Mouse (Mus musculus): Measurements from ENCODE around the gene 1700003H04Rik. TPM values are rescaled to one million over a fixed set of nuclear protein-coding genes. Genes with fewer than 3 reads are reported as not detected.

1700003H04Rik gene
- not detected in 2 replicates for total RNA-seq (2017)

DNA sequence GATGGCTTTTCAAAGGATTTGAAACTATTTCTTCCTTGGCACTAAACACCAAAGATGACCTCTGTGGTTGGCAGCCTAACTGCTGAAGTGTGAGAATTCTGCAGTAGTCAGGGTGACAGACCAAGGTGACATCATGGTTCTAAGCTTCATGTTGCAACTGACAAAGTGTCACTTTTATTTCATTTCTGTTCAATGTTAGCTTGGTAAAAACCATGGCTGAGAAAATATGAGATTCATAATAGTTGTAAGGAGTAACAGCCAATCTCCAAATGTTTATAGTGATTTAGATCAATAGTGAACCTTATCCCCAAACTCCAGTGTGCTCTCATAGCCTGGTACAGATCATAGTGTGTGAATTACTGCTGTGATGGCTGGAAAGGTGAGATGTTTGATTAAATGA is at the start of gene 1700003H04Rik:
Gene 1700003H04Rik, minus strand, starts transcription at position 101 of the 400 bp plus-strand sequence.
- ATAC-seq (ENCODE audit: extremely low read depth, insufficient number of reproducible peaks, low FRiP score, poor library complexity, severe bottlenecking) = no peak

- no peak for ATAC-seq (ENCODE audit: extremely low read depth, insufficient number of reproducible peaks, low FRiP score, poor library complexity, severe bottlenecking)
Observed at GRCm38 (mm10) chr3:124623031-124623430, 42.1 kb upstream of the 1700003H04Rik start.

- ATAC-seq (ENCODE audit: extremely low read depth, insufficient number of reproducible peaks, low FRiP score, poor library complexity, severe bottlenecking) = no peak
Observed at GRCm38 (mm10) chr3:124613287-124613686, 32.4 kb upstream of the 1700003H04Rik start.

- no peak for ATAC-seq (ENCODE audit: extremely low read depth, insufficient number of reproducible peaks, low FRiP score, poor library complexity, severe bottlenecking)
Observed at GRCm38 (mm10) chr3:124609956-124610355, 29.1 kb upstream of the 1700003H04Rik start.

DNA sequence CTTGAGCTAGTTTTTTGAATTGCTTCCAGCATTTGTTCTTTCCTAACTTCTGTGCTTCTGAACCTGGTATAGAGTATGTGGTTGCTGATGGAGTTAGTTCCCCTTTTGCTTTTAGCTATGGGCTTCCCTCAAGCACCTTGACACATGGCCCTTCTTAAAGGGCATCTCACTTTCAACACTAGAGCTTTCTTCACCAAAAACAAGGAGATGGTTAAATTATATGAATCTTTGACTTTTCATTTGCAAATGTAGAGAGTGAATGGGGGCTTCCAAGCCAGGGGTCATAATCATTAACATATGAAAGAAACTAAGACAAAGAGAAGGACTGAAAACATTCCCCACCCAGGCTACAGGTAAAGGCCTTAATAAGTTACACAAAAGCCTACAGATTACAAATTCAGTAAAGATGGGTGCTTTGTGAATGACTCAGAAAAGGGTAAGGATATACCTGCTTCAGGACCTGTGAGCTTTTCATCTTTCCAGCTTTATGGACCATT is 25.2 kb upstream of the 1700003H04Rik start:
- ATAC-seq (ENCODE audit: extremely low read depth, insufficient number of reproducible peaks, low FRiP score, poor library complexity, severe bottlenecking) = no peak

DNA sequence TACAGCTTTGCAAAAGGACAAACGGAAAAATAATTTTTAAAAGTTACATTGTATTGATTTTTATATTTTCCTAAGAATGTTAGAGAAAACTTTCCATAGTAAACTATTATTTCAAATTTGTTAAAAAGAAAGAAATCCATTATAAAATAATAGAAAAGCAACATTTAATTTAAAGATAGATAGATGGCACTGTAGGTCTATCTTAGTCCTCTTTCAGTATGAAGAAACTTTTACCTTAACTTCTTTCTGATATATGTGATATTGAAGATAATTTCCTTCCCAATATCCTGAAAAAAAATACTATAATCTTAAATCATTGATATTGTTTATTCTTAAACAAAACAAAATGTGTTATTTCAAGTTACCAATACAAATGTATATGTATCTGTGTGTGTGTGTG is 24.6 kb upstream of the 1700003H04Rik start:
- no peak for ATAC-seq (ENCODE audit: extremely low read depth, insufficient number of reproducible peaks, low FRiP score, poor library complexity, severe bottlenecking)

- ATAC-seq (ENCODE audit: extremely low read depth, insufficient number of reproducible peaks, low FRiP score, poor library complexity, severe bottlenecking) = no peak
Observed at GRCm38 (mm10) chr3:124597789-124598188, 16.9 kb upstream of the 1700003H04Rik start.

DNA sequence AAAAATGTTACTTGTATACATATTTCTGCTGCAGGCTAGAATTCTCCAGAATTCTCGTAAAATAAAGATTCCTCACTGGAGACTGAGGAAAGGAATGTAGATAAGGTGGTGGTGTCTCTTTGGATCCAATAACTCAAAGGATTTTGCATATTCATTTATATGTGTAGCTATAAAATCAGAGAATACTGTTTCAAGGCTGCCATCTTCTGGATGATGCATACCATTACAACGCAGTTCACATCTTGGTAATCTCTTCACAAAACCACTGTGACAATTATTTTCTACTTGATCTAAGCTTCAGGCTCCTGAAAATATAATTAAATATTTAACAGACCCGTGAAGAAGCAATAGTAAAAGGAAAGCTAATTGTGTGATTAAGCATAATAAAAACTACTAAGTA is 6.6 kb upstream of the 1700003H04Rik start:
- no peak for ATAC-seq (ENCODE audit: extremely low read depth, insufficient number of reproducible peaks, low FRiP score, poor library complexity, severe bottlenecking)

- ATAC-seq (ENCODE audit: extremely low read depth, insufficient number of reproducible peaks, low FRiP score, poor library complexity, severe bottlenecking) = no peak
Observed at GRCm38 (mm10) chr3:124585761-124586160, 4.9 kb upstream of the 1700003H04Rik start.

DNA sequence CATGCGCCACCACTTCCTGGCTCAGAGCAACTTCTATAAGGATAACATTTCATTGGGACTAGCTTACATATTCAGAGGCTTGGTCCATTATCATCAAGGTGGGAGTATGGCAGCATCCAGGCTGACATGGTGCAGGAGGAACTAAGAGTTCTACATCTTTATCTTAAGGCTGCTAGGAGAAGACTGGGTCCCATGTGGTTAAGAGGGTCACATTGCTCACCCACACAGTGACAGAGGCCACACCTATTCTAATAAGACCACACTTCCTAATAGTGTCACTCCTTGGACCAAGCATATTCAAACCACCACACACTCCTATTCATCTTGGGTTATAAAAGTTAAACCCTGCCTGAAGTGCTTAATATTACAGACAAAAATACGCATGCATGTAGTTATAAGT is 23.6 kb downstream of the 1700003H04Rik start:
- ATAC-seq (ENCODE audit: extremely low read depth, insufficient number of reproducible peaks, low FRiP score, poor library complexity, severe bottlenecking) = no peak

GRCm38 (mm10) chr3:124555963-124556362 is 24.9 kb downstream of the 1700003H04Rik start:
- ATAC-seq (ENCODE audit: extremely low read depth, insufficient number of reproducible peaks, low FRiP score, poor library complexity, severe bottlenecking) = no peak

GRCm38 (mm10) chr3:124555092-124555491 is 25.8 kb downstream of the 1700003H04Rik start:
- no peak for ATAC-seq (ENCODE audit: extremely low read depth, insufficient number of reproducible peaks, low FRiP score, poor library complexity, severe bottlenecking)

GRCm38 (mm10) chr3:124548898-124549297 is 32.0 kb downstream of the 1700003H04Rik start:
- ATAC-seq (ENCODE audit: extremely low read depth, insufficient number of reproducible peaks, low FRiP score, poor library complexity, severe bottlenecking) = no peak

- no peak for ATAC-seq (ENCODE audit: extremely low read depth, insufficient number of reproducible peaks, low FRiP score, poor library complexity, severe bottlenecking)
Observed at GRCm38 (mm10) chr3:124538260-124538659, 42.6 kb downstream of the 1700003H04Rik start.

DNA sequence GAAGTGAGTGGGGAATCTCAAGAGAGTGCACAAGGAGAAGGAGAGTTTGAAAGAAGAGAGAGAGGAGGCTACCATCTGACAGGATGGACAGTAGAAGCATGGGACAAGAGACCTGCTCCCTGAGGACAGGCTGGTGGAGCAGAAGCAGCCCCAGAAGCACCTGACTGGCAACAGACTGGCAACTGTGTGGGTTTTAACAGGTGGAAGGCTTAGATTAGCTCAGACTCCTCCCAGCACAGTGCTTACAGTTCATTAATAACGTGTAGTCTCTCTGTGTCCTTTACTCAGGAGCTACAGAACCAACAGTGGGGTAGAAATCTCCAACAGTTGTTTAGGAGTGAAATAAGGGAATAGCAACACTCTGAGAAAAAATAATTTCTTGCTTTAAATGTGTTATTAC is 44.3 kb downstream of the 1700003H04Rik start:
- no peak for ATAC-seq (ENCODE audit: extremely low read depth, insufficient number of reproducible peaks, low FRiP score, poor library complexity, severe bottlenecking)

- ATAC-seq (ENCODE audit: extremely low read depth, insufficient number of reproducible peaks, low FRiP score, poor library complexity, severe bottlenecking) = no peak
Observed at GRCm38 (mm10) chr3:124518786-124519185, 62.1 kb downstream of the 1700003H04Rik start.

Other genes starting within 250 kb of the 1700003H04Rik start
- not detected in 2 replicates for gene 1700006A11Rik, start 155.1 kb downstream of the 1700003H04Rik start, total RNA-seq (2017)